Mouse (Mus musculus) liver, adult 10 weeks (tissue): ENCODE data around the gene Map3k4. TPM values are rescaled to one million over a fixed set of nuclear protein-coding genes. Genes with fewer than 3 reads are reported as not detected.

Experiments used
- polyA plus RNA-seq: library from polyadenylated mRNA; stranded (reverse); fragments of 350-450 nt; fragmentation: Illumina TruSeq; extraction: RNeasy Lipid Tissue Mini Kit (QIAGEN cat#74804); gene quantifications from one replicate; pipeline ENCODE4 v1.2.3, GENCODE M21; 2014; ENCODE audit warnings: low read depth, low replicate concordance

The Map3k4 gene
- 2.8 TPM for polyA plus RNA-seq

GRCm38 (mm10) chr17:12318663-12319201 lies at the start of gene Map3k4:
Map3k4 (minus strand) TSS chr17:12318796.

Other genes with a start within 250 kb of the Map3k4 start
- gene Agpat4, start 200.1 kb downstream of the Map3k4 start, polyA plus RNA-seq: not detected
- 989 TPM for gene Plg, start 59.8 kb upstream of the Map3k4 start, polyA plus RNA-seq
- gene Slc22a3, start 188.9 kb upstream of the Map3k4 start, polyA plus RNA-seq: 3.2 TPM